Mouse (Mus musculus) midbrain, embryonic 11.5 days (tissue): ENCODE data around the gene Srsf1. TPM values are rescaled to one million over a fixed set of nuclear protein-coding genes. Genes with fewer than 3 reads are reported as not detected.

Experiments used
- ATAC-seq: fragments of 200-750 bp; cut with Nextera tagmentation; 2 replicates; pipeline ENCODE4 v1.8.0; 2017; ENCODE audit warnings: moderate TSS enrichment, moderate library complexity; ENCODE audit not compliant: low FRiP score
- DNase-seq: peaks from one replicate; pipeline ENCODE4 v3.0.0; 2015; ENCODE audit warnings: low spot score; ENCODE audit errors: missing footprints
- H3K27ac ChIP-seq: fragments of 300-500 bp; sonication (generic); 2 replicates; pipeline ENCODE4 v1.5.1; 2014; ENCODE audit warnings: low read depth, low read length
- H3K27me3 ChIP-seq: fragments of 300-500 bp; sonication (generic); 2 replicates; pipeline ENCODE4 v1.6.1; 2014; ENCODE audit warnings: mild to moderate bottlenecking, low read length, moderate library complexity, mixed read lengths; ENCODE audit not compliant: control insufficient read depth, insufficient read depth
- H3K36me3 ChIP-seq: fragments of 300-500 bp; sonication (generic); 2 replicates; pipeline ENCODE4 v1.6.1; 2014; ENCODE audit warnings: mild to moderate bottlenecking, low read length, moderate library complexity, mixed read lengths; ENCODE audit not compliant: control insufficient read depth, insufficient read depth
- H3K4me1 ChIP-seq: fragments of 300-500 bp; sonication (generic); 2 replicates; pipeline ENCODE4 v1.6.1; 2014; ENCODE audit warnings: low read length; ENCODE audit not compliant: control insufficient read depth, insufficient read depth
- H3K4me2 ChIP-seq: fragments of 300-500 bp; sonication (generic); 2 replicates; pipeline ENCODE4 v1.6.1; 2014; ENCODE audit warnings: mild to moderate bottlenecking, moderate library complexity
- H3K4me3 ChIP-seq: fragments of 300-500 bp; sonication (generic); 2 replicates; pipeline ENCODE4 v1.5.1; 2014; ENCODE audit warnings: low read depth, low read length
- H3K9ac ChIP-seq: fragments of 300-500 bp; sonication (generic); 2 replicates; pipeline ENCODE4 v1.6.1; 2014; ENCODE audit warnings: low read length
- H3K9me3 ChIP-seq: fragments of 300-500 bp; sonication (generic); 2 replicates; pipeline ENCODE4 v1.6.1; 2016; ENCODE audit warnings: low read length; ENCODE audit not compliant: control insufficient read depth
- WGBS: fragments of 180-500 bp; shearing (Covaris S2); extraction: QIAGEN DNeasy Blood & Tissue Kit; methylation state at CpG from one replicate; pipeline ENCODE4 v1.1.7; 2014; 5-methylcytosine and 5-hydroxymethylcytosine counted together
- polyA plus RNA-seq: library from polyadenylated mRNA; unstranded; fragments of >200 nt; fragmentation: Nextera tagmentation; extraction: Ambion mirVana; gene quantifications from 2 replicates; pipeline ENCODE4 v1.2.1, GENCODE M21; 2014

Gene Srsf1
- polyA plus RNA-seq, 1 experiment from 2014 or later, result 533 TPM

- Histone ChIP-seq H3K4me3 (peak within 1 kb of the TSS; percentile 82), H3K36me3 (no peaks in the 10 kb centered on the region), H3K27me3 (no peaks in the 10 kb centered on the region), H3K4me1 (peaks cover 32% of the 10 kb centered on the region), H3K9me3 (no peaks in the 10 kb centered on the region), H3K4me2 (peak within 1 kb of the TSS; percentile 79), H3K9ac (peak within 1 kb of the TSS; percentile 98), H3K27ac (peak within 1 kb of the TSS; percentile 92)
- WGBS, result 22% methylated on average over 17 of the region's 17 CpGs
- no peak for ATAC-seq
- no peak for DNase-seq
Measured at GRCm38 (mm10) chr11:88098021-88098729, 51.0 kb downstream of the Srsf1 start, which contains the start of gene Cuedc1. TSS of gene Cuedc1 (plus strand) at chr11:88098058.

GRCm38 (mm10) chr11:88098787-88099598 lies 51.8 kb downstream of the Srsf1 start:
- H3K4me1 ChIP-seq, result peaks cover 32% of the 10 kb centered on the region
- peak; percentile 76 for ATAC-seq
- WGBS, result under 1% methylated on average over 83 of the region's 95 CpGs

GRCm38 (mm10) chr11:88099599-88100023 lies 52.4 kb downstream of the Srsf1 start:
- Histone ChIP-seq H3K4me2 (peak overlapping the region; percentile 79), H3K4me1 (peaks cover 32% of the 10 kb centered on the region), H3K36me3 (no peaks in the 10 kb centered on the region), H3K9ac (peak overlapping the region; percentile 98), H3K4me3 (peak overlapping the region; percentile 82), H3K27me3 (no peaks in the 10 kb centered on the region), H3K27ac (peak overlapping the region; percentile 92), H3K9me3 (no peaks in the 10 kb centered on the region)
- WGBS, result 0% methylated on average over 27 of the region's 38 CpGs
- peak; percentile 64 for ATAC-seq
- peak; percentile 97 for DNase-seq

More at GRCm38 (mm10) chr11:88098787-88099598, 51.8 kb downstream of the Srsf1 start:
- peak overlapping the region; percentile 98 for H3K9ac ChIP-seq
- H3K27ac ChIP-seq, result peak overlapping the region; percentile 92
- peak overlapping the region; percentile 79 for H3K4me2 ChIP-seq
- peak overlapping the region; percentile 82 for H3K4me3 ChIP-seq
- H3K27me3 ChIP-seq, result no peaks in the 10 kb centered on the region
- no peaks in the 10 kb centered on the region for H3K36me3 ChIP-seq
- H3K9me3 ChIP-seq, result no peaks in the 10 kb centered on the region
- peak; percentile 96 for DNase-seq

DNA sequence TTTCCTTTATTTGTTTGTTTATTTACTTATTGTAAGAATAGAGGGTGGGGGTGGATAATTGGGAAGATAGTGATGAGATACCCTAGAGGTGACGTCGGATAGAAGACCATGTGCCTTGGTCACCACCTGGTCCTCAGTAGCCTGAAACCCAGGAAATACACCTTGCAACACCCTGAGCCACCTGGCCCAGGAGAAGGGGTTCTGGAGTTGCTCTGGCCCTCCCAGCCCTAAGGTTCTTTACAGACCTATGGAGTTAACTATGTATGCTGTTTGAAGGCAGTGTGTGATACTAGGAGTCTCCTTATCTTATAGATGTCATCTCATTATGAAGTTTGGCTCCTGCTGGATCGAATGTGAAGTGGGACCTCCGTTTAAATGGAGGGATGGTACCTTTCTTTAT lies 53.0 kb downstream of the Srsf1 start:
- peak overlapping the region; percentile 98 for H3K9ac ChIP-seq
- H3K27ac ChIP-seq, result no peak overlapping the region; the same call in 1 of the 2 replicates
- WGBS, result 35% methylated on average over 4 of the region's 4 CpGs

More for the DNA sequence above, 53.0 kb downstream of the Srsf1 start:
- Histone ChIP-seq H3K9me3 (no peaks in the 10 kb centered on the region), H3K36me3 (no peaks in the 10 kb centered on the region), H3K4me3 (peak overlapping the region; percentile 82), H3K4me2 (peak overlapping the region; percentile 79), H3K4me1 (peaks cover 32% of the 10 kb centered on the region), H3K27me3 (no peaks in the 10 kb centered on the region)
- DNase-seq (no peak), ATAC-seq (0 out of 2 replicates have a peak, but pooled peaks have one; percentile 30)

Other genes with a start within 250 kb of the Srsf1 start
- gene Lpo, start 219.1 kb upstream of the Srsf1 start, polyA plus RNA-seq, result 0.27 and 0.57 TPM in 2 replicates
- gene Mks1, start 194.2 kb upstream of the Srsf1 start, polyA plus RNA-seq, result 11.0 and 12.1 TPM in 2 replicates
- gene Epx, start 171.8 kb upstream of the Srsf1 start, polyA plus RNA-seq, result not detected in 2 replicates
- gene Olfr462, start 155.1 kb upstream of the Srsf1 start, polyA plus RNA-seq, result not detected in 2 replicates
- gene Olfr463, start 150.0 kb upstream of the Srsf1 start, polyA plus RNA-seq, result not detected in 2 replicates
- gene Olfr464, start 126.4 kb upstream of the Srsf1 start, polyA plus RNA-seq, result not detected in 2 replicates
- 20.5 and 22.6 TPM in 2 replicates for gene Dynll2, start 59.8 kb upstream of the Srsf1 start, polyA plus RNA-seq
- 82.5 and 83.6 TPM in 2 replicates for gene Vezf1, start 20.9 kb downstream of the Srsf1 start, polyA plus RNA-seq
- gene Cuedc1, start 50.7 kb downstream of the Srsf1 start, polyA plus RNA-seq, result 16.5 and 17.0 TPM in 2 replicates
- 88.8 TPM in 2 replicates for gene Mrps23, start 157.0 kb downstream of the Srsf1 start, polyA plus RNA-seq
- gene Ccdc182, start 246.7 kb downstream of the Srsf1 start, polyA plus RNA-seq, result 9.1 and 9.5 TPM in 2 replicates